Mouse (Mus musculus): ENCODE measurements around the gene Slc28a1.
"Not testable (repeated sequence)": the region's sequence is repeated elsewhere in the genome, so short reads cannot be mapped to it uniquely, and the experiment has no call there.

The Slc28a1 gene

DNA sequence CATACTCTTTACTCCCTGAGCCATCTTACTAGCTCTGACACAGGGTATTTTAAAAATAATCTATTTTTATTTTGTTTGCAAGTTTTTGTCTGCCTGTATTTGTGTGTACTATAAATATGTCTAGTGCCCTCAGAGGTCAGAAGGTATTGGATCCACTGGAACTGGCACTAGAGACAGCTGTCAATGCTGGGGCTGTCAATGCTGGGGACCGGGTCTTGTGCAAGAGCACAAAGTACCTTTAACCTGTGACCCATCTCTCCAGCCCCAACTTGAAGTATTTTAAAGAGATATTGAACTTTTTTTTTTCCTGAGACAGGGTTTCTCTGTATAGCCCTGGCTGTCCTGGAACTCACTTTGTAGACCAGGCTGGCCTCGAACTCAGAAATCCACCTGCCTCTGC, 59.3 kb downstream of the Slc28a1 start:
- no peak for DNase-seq

DNA sequence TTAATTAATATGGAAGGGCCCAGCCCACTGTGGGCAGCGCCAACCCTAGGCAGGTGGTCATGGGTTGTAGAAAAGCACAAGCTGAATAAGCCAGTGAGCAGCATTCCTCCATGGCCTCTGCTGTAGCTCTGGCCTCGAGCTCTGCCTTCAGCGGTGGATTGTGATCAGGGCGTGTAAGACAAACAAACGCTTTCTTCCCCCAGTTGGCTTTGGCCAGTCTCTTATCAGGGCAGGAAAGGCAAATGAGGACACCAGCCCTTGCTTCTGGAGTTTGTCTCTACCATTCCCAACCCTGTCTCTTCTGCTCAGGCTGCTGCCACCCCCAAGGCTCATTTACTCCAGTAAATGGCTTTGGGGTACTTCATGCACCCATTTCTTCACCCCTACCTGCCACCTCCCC, 60.1 kb downstream of the Slc28a1 start:
- no peak for DNase-seq

DNA sequence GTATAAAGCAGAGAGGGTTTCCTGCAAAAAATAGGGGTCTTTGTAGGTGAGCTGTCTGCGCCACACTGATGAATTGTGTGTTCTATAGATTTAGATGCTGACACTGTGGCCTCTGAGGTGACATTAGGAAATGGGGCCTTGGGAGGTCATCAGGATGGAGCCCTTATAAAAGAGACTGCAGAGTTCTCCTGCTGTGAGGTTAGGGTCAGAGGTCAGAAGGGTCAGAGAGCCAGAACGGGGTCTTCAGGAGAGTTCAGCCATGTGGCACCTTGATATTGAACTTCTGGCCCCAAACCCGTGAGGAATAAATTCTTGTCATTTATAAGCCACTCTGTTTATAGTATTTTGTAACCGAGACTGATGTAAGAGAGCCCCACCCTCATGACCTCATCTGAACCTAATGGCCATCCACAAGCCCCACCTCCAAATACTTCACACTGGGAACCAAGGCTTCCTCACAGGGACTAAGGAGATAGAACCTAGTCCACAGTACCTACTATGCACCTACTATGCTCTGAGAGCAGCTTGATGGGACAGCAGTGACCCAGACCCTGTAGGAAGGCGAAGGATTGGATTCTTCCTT, 61.7 kb downstream of the Slc28a1 start:
- no peak for DNase-seq

DNA sequence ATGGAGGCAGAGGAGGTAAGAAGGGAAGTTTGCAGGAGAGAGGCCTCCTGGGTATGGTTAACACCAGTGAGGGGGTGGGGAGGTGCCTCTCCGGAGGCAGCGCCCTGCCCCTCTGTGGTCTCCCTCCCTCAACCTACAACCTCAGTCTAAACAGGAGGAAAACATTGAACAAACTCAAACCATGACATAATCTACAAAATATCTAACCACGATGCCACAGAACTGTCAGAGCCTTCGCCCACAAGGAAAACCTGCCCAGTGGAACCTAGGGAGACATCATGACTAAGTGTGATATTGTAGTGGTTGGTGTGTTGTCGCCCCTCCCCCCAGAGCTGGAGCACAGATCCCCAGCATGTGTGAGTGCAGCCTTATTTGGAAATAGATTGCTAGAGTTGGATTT, 64.9 kb downstream of the Slc28a1 start:
- peak; percentile 13 for DNase-seq

GRCm38 (mm10) chr7:81182492-81183175, 68.0 kb downstream of the Slc28a1 start:
- DNase-seq, result no peak

DNA sequence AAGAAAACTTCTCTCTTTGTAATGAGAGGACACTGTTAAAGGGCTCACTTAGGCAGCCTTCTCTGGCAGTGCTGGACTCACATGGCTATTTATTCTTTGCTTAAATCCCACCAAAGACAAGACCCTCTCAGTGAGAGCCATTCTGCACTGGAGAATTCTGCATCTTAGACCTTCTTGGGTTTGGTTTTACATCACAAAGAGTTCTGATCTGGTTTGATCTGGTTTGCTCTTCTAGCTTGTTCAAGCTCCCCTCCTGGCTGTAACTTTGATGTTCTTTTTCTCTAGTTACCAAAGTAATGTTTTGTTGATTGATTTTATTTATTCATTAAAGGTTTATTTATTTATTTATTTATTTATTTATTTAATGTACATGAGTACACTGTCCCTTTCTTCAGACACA, 68.6 kb downstream of the Slc28a1 start:
- no peak for DNase-seq

GRCm38 (mm10) chr7:81184136-81184535, 69.5 kb downstream of the Slc28a1 start:
- no peak for DNase-seq

- DNase-seq, result no peak
These were observed 70.1 kb downstream of the Slc28a1 start for GRCm38 (mm10) chr7:81184651-81185050.

DNA sequence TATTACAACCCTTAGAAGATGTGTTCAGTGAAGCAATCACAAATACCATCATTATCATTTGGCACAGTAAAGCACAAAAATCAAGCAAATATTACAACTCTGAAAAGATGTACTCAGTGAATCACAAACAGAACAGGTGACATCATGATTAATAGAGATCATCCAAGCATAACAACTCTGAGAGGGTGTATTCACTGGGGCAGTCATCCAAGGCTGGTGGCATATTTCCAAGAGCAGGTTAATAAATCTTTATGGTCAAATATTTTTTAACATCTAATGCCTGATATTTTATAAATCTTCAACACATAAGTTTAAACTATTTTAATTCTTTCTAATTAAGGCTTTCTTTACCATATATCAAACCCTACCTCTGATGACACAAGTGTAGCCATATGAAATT, 71.4 kb downstream of the Slc28a1 start:
- DNase-seq, result not testable (repeated sequence)

DNA sequence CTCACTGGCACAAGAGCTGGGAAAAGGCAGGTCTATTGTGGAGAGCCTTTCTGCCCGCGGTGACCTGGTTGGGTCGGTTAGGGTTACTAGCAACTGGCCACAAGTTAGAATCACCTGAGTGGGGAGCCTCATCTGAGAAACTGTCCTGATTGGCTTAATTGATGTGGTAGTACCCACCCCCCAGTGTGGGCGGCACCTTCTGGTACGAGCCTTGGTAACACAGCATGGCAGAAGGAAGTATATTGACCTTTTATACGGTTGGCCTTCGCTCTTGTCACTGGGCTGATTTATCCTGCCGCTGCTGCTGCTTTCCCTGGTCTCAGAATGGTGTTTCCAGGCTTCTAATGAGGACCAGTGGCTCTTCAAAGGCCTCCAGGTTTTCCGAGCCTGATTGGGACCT, 74.6 kb downstream of the Slc28a1 start:
- no peak for DNase-seq

DNA sequence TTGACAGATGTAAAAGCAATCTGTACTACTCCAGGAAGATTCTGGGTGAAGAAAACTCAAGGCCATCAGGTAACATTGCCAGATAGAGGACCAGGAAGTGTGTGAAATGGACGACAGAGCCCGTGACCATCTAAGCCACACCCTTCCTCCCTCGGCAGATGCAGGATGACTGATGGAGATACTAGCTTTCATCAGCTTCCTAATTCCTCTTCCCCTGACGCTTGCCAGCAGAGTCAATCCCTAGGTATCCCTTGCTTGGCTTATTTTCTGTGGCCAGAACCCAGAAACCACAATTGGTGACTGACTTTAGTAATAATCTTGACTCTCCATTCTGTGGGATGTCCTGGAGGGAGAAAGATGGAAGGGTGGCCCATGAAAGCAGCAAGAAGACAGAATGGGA, 80.9 kb downstream of the Slc28a1 start:
- no peak for DNase-seq

DNA sequence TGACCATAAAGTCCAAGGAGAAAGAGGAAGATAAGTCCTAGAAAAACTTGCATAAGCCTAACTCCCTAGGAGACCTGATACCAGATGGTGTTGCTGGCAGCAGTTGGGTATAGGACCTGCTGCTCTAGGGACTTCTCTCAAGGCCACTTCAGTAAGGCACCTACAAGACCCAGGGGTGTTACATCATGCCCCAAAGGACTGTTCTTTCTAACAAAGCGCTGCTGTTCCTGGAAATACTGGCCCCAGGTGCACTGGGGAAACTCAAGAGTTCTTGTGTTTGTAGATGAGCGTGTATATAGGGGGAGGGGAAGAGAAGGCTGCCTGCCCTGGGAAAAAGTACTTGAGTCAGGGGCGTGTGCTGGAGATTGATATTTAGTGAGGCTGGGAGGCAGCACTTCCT, 82.2 kb downstream of the Slc28a1 start:
- no peak for DNase-seq

GRCm38 (mm10) chr7:81198538-81198937, 83.9 kb downstream of the Slc28a1 start:
- DNase-seq, result no peak

GRCm38 (mm10) chr7:81199109-81199508, 84.5 kb downstream of the Slc28a1 start:
- DNase-seq, result no peak

GRCm38 (mm10) chr7:81199757-81200156, 85.2 kb downstream of the Slc28a1 start:
- no peak for DNase-seq

DNA sequence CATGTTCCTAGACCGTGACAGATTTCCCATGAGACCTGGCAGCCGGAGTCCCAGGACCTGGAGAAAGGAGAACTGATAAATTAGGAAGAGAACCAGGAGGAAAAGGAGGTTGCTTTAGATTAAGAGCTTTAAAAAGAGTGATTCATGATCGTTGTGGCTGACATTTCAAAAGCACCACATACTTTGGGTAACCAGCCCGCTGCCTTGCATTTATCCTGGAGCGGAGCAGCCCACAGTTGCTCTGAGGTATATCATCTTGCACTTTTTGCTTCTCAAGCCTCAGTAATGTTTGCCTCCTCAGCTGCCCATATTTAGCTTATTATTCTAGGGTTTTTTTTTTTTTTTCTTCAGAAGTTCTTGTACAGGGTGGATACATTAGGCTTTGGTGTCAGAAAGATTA, 87.8 kb downstream of the Slc28a1 start:
- DNase-seq, result no peak

- not testable (repeated sequence) for DNase-seq
These were observed 89.0 kb downstream of the Slc28a1 start for GRCm38 (mm10) chr7:81203576-81203975.

DNA sequence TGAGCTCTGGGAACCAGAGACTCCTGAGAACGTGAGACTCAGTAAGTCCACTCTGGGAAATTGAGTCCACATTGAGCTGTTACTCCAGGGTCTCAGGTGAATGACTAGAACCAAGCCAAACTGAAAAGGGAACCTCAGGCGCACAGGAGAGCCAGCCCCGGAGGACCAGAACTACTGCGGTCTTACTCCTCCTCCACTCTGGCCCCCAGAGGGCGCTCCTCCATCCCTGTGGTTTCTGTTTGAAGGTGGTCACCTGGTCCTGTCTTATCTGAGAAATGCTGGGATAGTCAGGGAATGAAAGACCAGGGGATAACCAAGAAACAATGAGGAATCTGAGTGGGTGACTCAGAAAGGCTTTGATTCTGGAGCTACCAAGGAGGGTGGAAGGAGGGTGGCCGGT, 94.3 kb downstream of the Slc28a1 start:
- DNase-seq, result peak; percentile 67

GRCm38 (mm10) chr7:81209979-81210685, 95.5 kb downstream of the Slc28a1 start:
- no peak for DNase-seq

GRCm38 (mm10) chr7:81211760-81212159, 97.2 kb downstream of the Slc28a1 start:
- peak; percentile 19 for DNase-seq

DNA sequence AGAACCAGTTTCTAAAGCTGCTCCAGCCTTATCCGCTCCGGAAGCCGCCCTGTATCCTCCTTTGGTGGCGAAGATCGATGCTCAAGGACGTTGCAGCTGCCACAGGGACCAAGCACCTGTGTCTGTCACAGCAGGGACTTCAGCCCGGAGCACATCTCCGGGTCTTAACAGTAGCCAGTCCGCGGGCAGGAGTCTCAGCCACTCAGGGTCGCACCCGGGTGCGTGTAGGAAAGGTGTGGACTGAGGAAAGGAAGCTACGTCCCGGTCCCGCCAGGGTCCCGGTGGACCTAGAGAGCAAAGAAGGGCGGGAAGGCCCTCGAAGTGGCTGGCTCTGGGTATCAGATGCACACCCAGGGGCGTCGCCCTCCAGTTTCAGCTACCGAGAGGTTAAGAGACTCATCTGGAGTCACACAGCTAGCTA, 97.7 kb downstream of the Slc28a1 start:
- DNase-seq, result peak; percentile 78

DNA sequence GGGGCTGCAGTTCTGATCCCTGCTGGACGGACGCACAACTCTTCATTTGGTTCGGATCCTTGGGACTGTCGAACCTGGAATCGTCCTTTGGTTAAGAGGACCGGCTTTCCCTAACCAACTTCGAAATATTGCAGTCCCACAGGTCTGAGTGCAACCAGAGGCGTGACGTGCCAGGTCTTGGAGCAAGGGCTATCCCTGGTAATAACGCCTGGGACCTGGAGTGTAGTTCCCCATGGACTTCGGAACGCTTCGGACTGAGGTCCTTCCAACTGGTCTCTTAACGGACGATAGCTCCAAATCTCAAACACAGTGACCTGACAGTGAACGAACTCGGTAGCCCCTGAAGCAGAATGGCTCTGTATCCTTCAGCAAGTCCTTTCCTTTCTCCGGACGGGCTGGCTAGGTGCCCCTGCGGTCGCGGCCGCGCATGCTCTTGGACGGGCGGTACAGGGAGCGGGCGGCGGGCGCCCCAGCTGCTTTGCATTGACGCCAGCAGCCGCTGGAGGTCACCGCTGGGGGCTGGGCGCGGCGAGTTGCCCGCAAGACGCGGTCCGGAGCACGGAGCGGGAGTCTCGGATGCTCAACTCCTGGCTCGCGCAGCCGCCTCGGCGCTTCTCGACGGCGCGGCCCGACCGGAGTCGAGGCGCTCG, 98.2 kb downstream of the Slc28a1 start:
- DNase-seq, result peak; percentile 96

DNA sequence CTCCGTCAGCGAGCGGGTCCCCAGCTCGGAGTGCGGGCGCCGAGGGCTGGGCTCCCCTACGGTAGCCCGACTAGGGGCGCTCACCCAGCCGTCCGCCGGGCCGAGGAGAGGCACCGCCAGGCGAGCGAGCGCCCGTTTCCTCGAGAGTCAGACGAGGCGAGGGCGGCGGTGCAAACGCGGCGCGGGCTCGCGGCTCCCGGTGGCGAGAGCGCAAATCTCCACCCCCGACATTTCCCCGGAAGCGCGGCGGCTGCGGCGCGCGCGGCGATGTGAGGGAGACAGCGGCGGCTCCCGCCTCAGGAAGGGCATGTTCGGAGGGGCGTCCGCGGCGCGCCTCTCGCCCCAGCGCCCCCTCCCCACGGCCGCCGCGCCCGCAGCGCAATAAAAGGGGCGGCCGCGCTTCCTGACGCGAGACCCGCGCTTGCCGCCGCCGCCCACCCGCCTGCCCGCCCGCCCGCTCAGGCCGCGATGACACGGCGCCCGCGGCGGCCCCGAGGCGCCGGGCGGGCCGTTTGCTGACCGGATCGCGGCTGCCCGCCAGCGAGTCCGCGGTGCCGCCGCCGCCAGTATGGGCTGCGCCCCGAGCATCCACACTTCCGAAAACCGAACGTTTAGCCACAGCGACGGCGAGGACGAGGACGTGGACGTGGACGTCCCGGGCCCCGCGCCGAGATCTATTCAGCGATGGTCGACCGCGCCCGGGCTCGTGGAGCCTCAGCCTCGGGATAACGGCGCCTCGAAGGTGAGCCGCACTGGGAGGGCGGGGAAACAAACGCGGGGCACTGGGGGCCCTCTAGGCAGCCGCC, 99.0 kb downstream of the Slc28a1 start, which contains the start of gene Pde8a:
Gene Pde8a (plus strand): TSS at position 250 of the 806 bp plus-strand sequence.
- peak; percentile 29 for DNase-seq

Measured in thymus, postnatal 14 days (tissue).